22 mouse cellular contexts compared by ENCODE assay signal in genomic region chr3:136744295-136744897, GRCm38 (mm10).
DNase-seq lines count a peak whose midpoint lies in the region; ATAC-seq and TF ChIP-seq lines count a peak whose summit lies in the region.
"Had no signal": no experiment of that assay in that cellular context is flagged by ENCODE, and none has a peak within 500 bp of the region (broad histone marks: within the 10 kb centered on the region; RNA-seq: fewer than 3 reads in every experiment).

No protein-coding gene starts in this region.

- no peaks in the 10 kb centered on the region for H3K27me3 ChIP-seq in CH12.LX (replicated peaks)
- H3K27me3 ChIP-seq in lung, embryonic 15.5 days = no peaks in the 10 kb centered on the region
- no peaks in the 10 kb centered on the region for H3K27me3 ChIP-seq in stomach, embryonic 14.5 days (ENCODE audit: control insufficient read depth, insufficient read depth, low read length)
- H3K27me3 ChIP-seq: hindbrain, embryonic 12.5 days; limb, embryonic 12.5 days; midbrain, embryonic 12.5 days; Patski had no signal

- no peak for TF ChIP-seq RAD21 in CH12.LX (IDR thresholded peaks at IDR 0.05; ENCODE audit: low read depth, low read length)

- ATAC-seq in lung, embryonic 15.5 days (ENCODE audit: borderline replicate concordance, extremely low read depth, low FRiP score, low TSS enrichment) = 0 out of 2 replicates have a peak, but pooled peaks have one; percentile 17
- ATAC-seq in stomach, embryonic 14.5 days (ENCODE audit: insufficient number of reproducible peaks, insufficient read depth, low FRiP score, low read depth) = peak; percentile 64
- ATAC-seq: CD4-positive, CD25-positive, alpha-beta regulatory T cell, adult 4 months; forebrain, embryonic 16.5 days; Patski had no signal

- dilution Hi-C loops in CH12.LX (cut with MboI; ENCODE audit: extremely low pct_ligation_motif_present, extremely low pct_unique_long_range_greater_than_20kb, low sequenced_read_pairs) = no loop called here

- H3K9me3 ChIP-seq in CH12.LX (replicated peaks; ENCODE audit: low read length) = no peaks in the 10 kb centered on the region
- H3K9me3 ChIP-seq in lung, embryonic 15.5 days = no peaks in the 10 kb centered on the region
- H3K9me3 ChIP-seq in stomach, embryonic 14.5 days (ENCODE audit: control insufficient read depth, low read depth, low read length) = no peaks in the 10 kb centered on the region
- H3K9me3 ChIP-seq: forebrain, embryonic 10.5 days; hindbrain, embryonic 12.5 days; limb, embryonic 12.5 days; midbrain, embryonic 12.5 days had no signal

- H3K79me2 ChIP-seq in CH12.LX (replicated peaks; ENCODE audit: control insufficient read depth, extremely low read depth, insufficient read depth, poor library complexity, severe bottlenecking) = peaks cover 62% of the 10 kb centered on the region

- H3K4me2 ChIP-seq in CH12.LX (ENCODE audit: insufficient read depth, low read depth, poor library complexity, severe bottlenecking) = peak overlapping the region; percentile 69
- H3K4me2 ChIP-seq in lung, embryonic 15.5 days = no peak overlapping the region
- H3K4me2 ChIP-seq in stomach, embryonic 14.5 days (replicated peaks; ENCODE audit: low read depth, low read length) = no peak overlapping the region
- H3K4me2 ChIP-seq: hindbrain, embryonic 12.5 days; limb, embryonic 12.5 days; midbrain, embryonic 12.5 days had no signal

- WGBS in lung, embryonic 15.5 days = 59% methylated on average over 10 of the region's 10 CpGs
- WGBS in stomach, embryonic 14.5 days = 67% methylated on average over 10 of the region's 10 CpGs

- 0 out of 2 replicates have a peak overlapping the region, but pooled peaks have one; percentile 11 for H3K9ac ChIP-seq in CH12.LX (ENCODE audit: insufficient read depth, low read depth)
- H3K9ac ChIP-seq in lung, embryonic 15.5 days = no peak overlapping the region
- no peak overlapping the region for H3K9ac ChIP-seq in stomach, embryonic 14.5 days (replicated peaks; ENCODE audit: low read depth, low read length)
- H3K9ac ChIP-seq: hindbrain, embryonic 12.5 days; limb, embryonic 12.5 days; liver, embryonic 14.5 days; midbrain, embryonic 12.5 days had no signal

- peak overlapping the region; percentile 63; the same call in 1 of the 2 replicates for H3K27ac ChIP-seq in layer of hippocampus, adult 2 months
- peak overlapping the region; percentile 45 for H3K27ac ChIP-seq in CH12.LX (ENCODE audit: insufficient read depth, low read depth)
- no peak overlapping the region for H3K27ac ChIP-seq in lung, embryonic 15.5 days
- no peak overlapping the region for H3K27ac ChIP-seq in stomach, embryonic 14.5 days (ENCODE audit: low read length)
- H3K27ac ChIP-seq: forebrain, embryonic 10.5 days; heart, adult 2 months; hindbrain, embryonic 12.5 days; kidney, postnatal 0 days; limb, embryonic 12.5 days; liver, embryonic 14.5 days; midbrain, embryonic 12.5 days had no signal

- TF ChIP-seq CTCF in layer of hippocampus, adult 2 months (conservative IDR thresholded peaks at IDR 0.05) = no peak
- TF ChIP-seq CTCF in CH12.LX (conservative IDR thresholded peaks at IDR 0.05 in 1 of 2, IDR thresholded peaks at IDR 0.05 in 1 of 2; ENCODE audit: low read depth in 2 of 2, low read length in 2 of 2) = no peak

- H3K4me1 ChIP-seq in CH12.LX (ENCODE audit: control insufficient read depth in 1 of 2, insufficient read depth in 2 of 2) = peaks cover 48 to 89% of the 10 kb centered on the region in 2 experiments
- peaks cover 25% of the 10 kb centered on the region for H3K4me1 ChIP-seq in lung, embryonic 15.5 days
- peaks cover 3% of the 10 kb centered on the region; the same call in 1 of the 2 replicates for H3K4me1 ChIP-seq in stomach, embryonic 14.5 days (ENCODE audit: control insufficient read depth, insufficient read depth, low read length)

- in situ Hi-C loops in CH12.LX (cut with MboI; ENCODE audit: low pct_ligation_motif_present, low pct_unique_long_range_greater_than_20kb, low sequenced_read_pairs) = loop anchor here (5.0 kb wide), 1 partner anchor 72 kb away; the partner anchor contains the start of gene Ppp3ca

- DNase-seq in layer of hippocampus, adult 2 months (ENCODE audit: low spot score in 2 of 2) = no peak
- no peak for DNase-seq in layer of hippocampus, postnatal 36 days
- DNase-seq in CH12.LX (ENCODE audit: extremely low read depth) = peak; percentile 56
- DNase-seq in right cerebral cortex, postnatal 10 days (ENCODE audit: low spot score in 2 of 2) = no peak
- no peak for DNase-seq in cerebellum, adult 9-10 months
- DNase-seq: cerebellum, adult 11-12 months; cerebellum, postnatal 14 days; gastrocnemius, postnatal 25 days; heart, adult 2 months; kidney, adult 18-20 months; right cerebral cortex, postnatal 25 days had no signal

- peak; percentile 43 for TF ChIP-seq EP300 in CH12.LX (IDR thresholded peaks at IDR 0.05; ENCODE audit: low read length)

- peaks cover 0 to 14% of the 10 kb centered on the region in 2 experiments for H3K36me3 ChIP-seq in CH12.LX (replicated peaks in 1 of 2; ENCODE audit: control insufficient read depth in 1 of 2, insufficient read depth in 1 of 2, low read length in 1 of 2)
- H3K36me3 ChIP-seq in lung, embryonic 15.5 days = no peaks in the 10 kb centered on the region
- H3K36me3 ChIP-seq in stomach, embryonic 14.5 days (ENCODE audit: control insufficient read depth, insufficient read depth, low read length) = no peaks in the 10 kb centered on the region
- H3K36me3 ChIP-seq: forebrain, embryonic 10.5 days; hindbrain, embryonic 12.5 days; limb, embryonic 12.5 days; midbrain, embryonic 12.5 days had no signal

- no peak overlapping the region for H3K4me3 ChIP-seq in layer of hippocampus, adult 2 months
- no peak overlapping the region for H3K4me3 ChIP-seq in CH12.LX (replicated peaks in 1 of 3; ENCODE audit: low read depth in 2 of 3, low read length in 2 of 3, poor library complexity in 1 of 3)
- no peak overlapping the region for H3K4me3 ChIP-seq in lung, embryonic 15.5 days
- H3K4me3 ChIP-seq in stomach, embryonic 14.5 days (ENCODE audit: low read depth, low read length) = no peak overlapping the region
- H3K4me3 ChIP-seq: forebrain, embryonic 10.5 days; heart, adult 2 months; hindbrain, embryonic 12.5 days; limb, embryonic 12.5 days; midbrain, embryonic 12.5 days had no signal

- no peak for TF ChIP-seq POLR2A in CH12.LX (IDR thresholded peaks at IDR 0.05; ENCODE audit: low read depth, low read length)

TF ChIP-seq in CH12.LX, 34 proteins besides CTCF, POLR2A, EP300 and RAD21:
- TF ChIP-seq ELF1 (IDR thresholded peaks at IDR 0.05; ENCODE audit: low read depth, low read length) = no peak
- no peak for TF ChIP-seq CHD2 (IDR thresholded peaks at IDR 0.05; ENCODE audit: low read length)
- TF ChIP-seq MXI1 (IDR thresholded peaks at IDR 0.05; ENCODE audit: low read depth, low read length) = no peak; the same call in 1 of the 2 replicates
- TF ChIP-seq NELFE (IDR thresholded peaks at IDR 0.05; ENCODE audit: low read depth, low read length) = no peak
- TF ChIP-seq BHLHE40 (IDR thresholded peaks at IDR 0.05; ENCODE audit: low read depth, low read length) = 0 out of 2 replicates have a peak, but pooled peaks have one; percentile 8
- TF ChIP-seq JUND (conservative IDR thresholded peaks at IDR 0.05; ENCODE audit: low read depth, low read length) = peak; percentile 61
- no peak for TF ChIP-seq KAT2A (IDR thresholded peaks at IDR 0.05; ENCODE audit: insufficient replicate concordance, low read length)
- 0 out of 2 replicates have a peak, but pooled peaks have one; percentile 18 for TF ChIP-seq MYC (IDR thresholded peaks at IDR 0.05; ENCODE audit: low read depth, low read length)
- TF ChIP-seq ZC3H11A (IDR thresholded peaks at IDR 0.05; ENCODE audit: low read depth, low read length) = no peak
- peak; percentile 54 for TF ChIP-seq IRF4 (IDR thresholded peaks at IDR 0.05; ENCODE audit: low read depth, low read length)
- no peak for TF ChIP-seq E2F4 (IDR thresholded peaks at IDR 0.05; ENCODE audit: insufficient replicate concordance, low read depth, low read length)
- 0 out of 2 replicates have a peak, but pooled peaks have one; percentile 41 for TF ChIP-seq MAZ (IDR thresholded peaks at IDR 0.05; ENCODE audit: low read depth, low read length)
- peak; percentile 73 for TF ChIP-seq JUN (IDR thresholded peaks at IDR 0.05; ENCODE audit: insufficient read depth, low read depth, low read length)
- no peak for TF ChIP-seq ZKSCAN1 (IDR thresholded peaks at IDR 0.05; ENCODE audit: borderline replicate concordance, low read depth, low read length)
- TF ChIP-seq PAX5 (IDR thresholded peaks at IDR 0.05; ENCODE audit: low read length) = no peak
- peak; percentile 60 for TF ChIP-seq MAX (IDR thresholded peaks at IDR 0.05; ENCODE audit: low read length)
- peak; percentile 48; the same call in 1 of the 2 replicates for TF ChIP-seq SIN3A (IDR thresholded peaks at IDR 0.05; ENCODE audit: low read length)
- TF ChIP-seq POLR2AphosphoS2 (IDR thresholded peaks at IDR 0.05; ENCODE audit: low read depth, low read length) = no peak
- TF ChIP-seq UBTF (IDR thresholded peaks at IDR 0.05; ENCODE audit: low read depth, low read length) = no peak
- no peak for TF ChIP-seq GABPA (IDR thresholded peaks at IDR 0.05; ENCODE audit: insufficient replicate concordance, low read depth, low read length)
- TF ChIP-seq USF2 (conservative IDR thresholded peaks at IDR 0.05; ENCODE audit: low read depth, low read length) = no peak; the same call in 1 of the 2 replicates
- TF ChIP-seq USF1 (IDR thresholded peaks at IDR 0.05; ENCODE audit: low read depth, low read length) = no peak
- peak; percentile 62; the same call in 1 of the 2 replicates for TF ChIP-seq TCF12 (IDR thresholded peaks at IDR 0.05; ENCODE audit: low read depth, low read length)
- peak; percentile 62; the same call in 1 of the 2 replicates for TF ChIP-seq ETS1 (conservative IDR thresholded peaks at IDR 0.05; ENCODE audit: low read depth, low read length)
- TF ChIP-seq MEF2A (IDR thresholded peaks at IDR 0.05; ENCODE audit: borderline replicate concordance, low read depth, low read length) = no peak
- no peak for TF ChIP-seq SMC3 (IDR thresholded peaks at IDR 0.05; ENCODE audit: low read depth, low read length)

Comparison
In these comparisons a context has a peak if more than half of its experiments do, and no peak if none do; other contexts are left out.
1. H3K27ac ChIP-seq: peak in layer of hippocampus, adult 2 months (single experiment) and CH12.LX (single experiment); none in lung, embryonic 15.5 days (single experiment) and stomach, embryonic 14.5 days (single experiment).